Mouse (Mus musculus) intestine, embryonic 14.5 days (tissue): ENCODE measurements around the gene Rpl41. TPM values are rescaled to one million over a fixed set of nuclear protein-coding genes. Genes with fewer than 3 reads are reported as not detected.
"Not testable (repeated sequence)": the region's sequence is repeated elsewhere in the genome, so short reads cannot be mapped to it uniquely, and the experiment has no call there.

Experiments
- ATAC-seq: fragments of 200-750 bp; cut with Nextera tagmentation; replicated peaks from 2 replicates; pipeline ENCODE4 v1.8.0; 2017; ENCODE audit warnings: low read depth, moderate number of reproducible peaks, moderate TSS enrichment, moderate library complexity; ENCODE audit not compliant: low FRiP score, low TSS enrichment
- DNase-seq: peaks from one replicate; pipeline ENCODE4 v3.0.0-alpha.2; 2018; ENCODE audit warnings: low spot score
- H3K27ac ChIP-seq: fragments of 300-500 bp; sonication (generic); 2 replicates; pipeline ENCODE4 v1.5.1; 2014; ENCODE audit warnings: low read depth, mild to moderate bottlenecking, control low read depth
- H3K27me3 ChIP-seq: fragments of 300-500 bp; sonication (generic); replicated peaks from 2 replicates; pipeline ENCODE4 v1.6.1; 2014; ENCODE audit warnings: low read length, control low read depth; ENCODE audit not compliant: control insufficient read depth, insufficient read depth
- H3K36me3 ChIP-seq: fragments of 300-500 bp; sonication (generic); 2 replicates; pipeline ENCODE4 v1.6.1; 2014; ENCODE audit warnings: low read length, control low read depth; ENCODE audit not compliant: control insufficient read depth, insufficient read depth
- H3K4me1 ChIP-seq: fragments of 300-500 bp; sonication (generic); replicated peaks from 2 replicates; pipeline ENCODE4 v1.6.1; 2014; ENCODE audit warnings: low read length, control low read depth, mixed read lengths; ENCODE audit not compliant: control insufficient read depth, insufficient read depth
- H3K4me2 ChIP-seq: fragments of 300-500 bp; sonication (generic); 2 replicates; pipeline ENCODE4 v1.6.1; 2014; ENCODE audit warnings: low read length
- H3K4me3 ChIP-seq: fragments of 300-500 bp; sonication (generic); 2 replicates; pipeline ENCODE4 v1.5.1; 2014; ENCODE audit warnings: low read depth, low read length, control low read depth, mixed read lengths
- H3K9ac ChIP-seq: fragments of 300-500 bp; sonication (generic); 2 replicates; pipeline ENCODE4 v1.6.1; 2014; ENCODE audit warnings: mild to moderate bottlenecking, low read length
- H3K9me3 ChIP-seq: fragments of 300-500 bp; sonication (generic); 2 replicates; pipeline ENCODE4 v1.6.1; 2016; ENCODE audit warnings: low read length, control low read depth; ENCODE audit not compliant: control insufficient read depth
- WGBS: fragments of 180-500 bp; shearing (Covaris S2); extraction: QIAGEN DNeasy Blood & Tissue Kit; methylation state at CpG from one replicate; pipeline ENCODE4 v1.1.7; 2014; 5-methylcytosine and 5-hydroxymethylcytosine counted together
- polyA plus RNA-seq: library from polyadenylated mRNA; unstranded; fragments of >200 nt; fragmentation: Nextera tagmentation; extraction: Ambion mirVana; gene quantifications from 2 replicates; pipeline ENCODE4 v1.2.1, GENCODE M21; 2014

The Rpl41 gene
- polyA plus RNA-seq, 1 experiment from 2014 or later = 5,210 TPM

DNA sequence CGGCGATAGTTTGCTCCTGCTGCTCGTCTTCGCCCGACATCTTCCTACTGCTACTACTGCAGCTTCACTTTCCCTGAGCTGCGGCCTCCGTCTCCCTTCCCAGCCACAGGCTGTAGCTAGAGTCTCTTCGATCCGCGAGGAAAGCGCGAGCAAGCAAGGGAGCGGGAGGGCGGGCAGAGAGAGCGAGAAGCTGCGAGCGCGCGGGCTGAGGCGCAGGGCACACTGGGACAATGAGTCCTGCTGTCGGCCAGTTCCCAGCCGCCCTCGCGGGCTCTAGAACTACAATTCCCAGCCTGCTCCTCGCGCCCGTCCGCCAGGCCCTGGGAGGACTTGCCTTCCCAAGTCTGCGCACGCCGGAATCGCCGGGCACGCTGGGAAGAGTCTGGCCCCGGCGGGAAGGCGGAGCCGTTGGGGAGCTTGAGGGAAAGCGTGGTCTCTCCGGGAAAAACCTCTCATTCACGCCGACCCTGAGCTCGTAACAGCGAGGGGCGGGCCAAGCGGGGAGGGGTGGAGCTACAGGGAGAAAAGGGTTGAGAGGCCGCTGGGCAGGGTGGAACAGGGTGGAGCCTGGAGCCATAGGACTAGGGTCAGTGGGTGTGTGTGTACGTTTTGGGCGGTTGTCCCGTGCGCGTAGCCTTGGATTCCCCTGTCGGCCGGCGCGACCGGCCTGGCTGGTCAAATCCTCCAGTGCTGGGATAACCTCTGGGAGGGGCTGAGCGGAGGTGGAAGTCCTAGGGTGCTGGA, 16.9 kb upstream of the Rpl41 start, which contains the start of gene Pa2g4:
TSS of gene Pa2g4 (minus strand) at position 200 of the 744 bp plus-strand sequence.
- H3K36me3 ChIP-seq = peaks cover 25% of the 10 kb centered on the region
- H3K4me2 ChIP-seq = peak within 1 kb of the TSS; percentile 88
- peak within 1 kb of the TSS; percentile 92 for H3K27ac ChIP-seq
- H3K9ac ChIP-seq = peak within 1 kb of the TSS; percentile 91
- peak within 1 kb of the TSS; percentile 97 for H3K4me3 ChIP-seq
- ATAC-seq (peak; percentile 97), DNase-seq (peak; percentile 97)
- under 1% methylated on average over 58 of the region's 58 CpGs for WGBS
- peaks cover 12% of the 10 kb centered on the region for H3K4me1 ChIP-seq
- no peaks in the 10 kb centered on the region for H3K9me3 ChIP-seq
- H3K27me3 ChIP-seq = no peaks in the 10 kb centered on the region

DNA sequence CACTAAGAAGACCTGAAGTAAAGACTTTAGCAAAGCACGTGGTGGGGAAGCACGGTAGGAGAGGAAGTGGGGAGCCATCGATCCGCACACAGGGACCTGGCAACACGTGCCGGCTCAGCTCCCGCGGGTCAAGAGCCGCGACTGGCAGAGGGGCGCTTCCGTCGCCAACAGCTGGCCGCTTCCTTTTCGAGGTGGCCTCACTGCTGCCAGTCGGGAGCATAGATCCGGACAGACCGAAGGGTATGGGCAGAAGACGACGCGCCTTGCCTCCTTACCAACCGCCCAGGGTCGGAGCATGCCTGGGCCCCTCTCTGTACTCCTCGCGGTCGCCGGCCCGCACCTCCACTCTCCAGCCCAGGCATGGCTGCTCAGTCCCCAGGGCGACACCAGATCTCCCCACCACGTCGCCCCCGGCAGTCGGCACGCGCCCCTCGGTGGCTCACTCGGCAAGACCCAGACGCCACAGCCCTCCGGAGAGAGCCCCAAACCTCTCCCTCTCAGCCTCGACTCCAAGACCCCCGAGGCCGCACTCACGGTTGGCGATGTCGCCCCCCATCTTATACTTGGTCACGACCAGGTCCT, 16.2 kb upstream of the Rpl41 start:
- Histone ChIP-seq H3K27ac (peak overlapping the region; percentile 86), H3K4me3 (peak overlapping the region; percentile 97), H3K9me3 (no peaks in the 10 kb centered on the region), H3K9ac (peak overlapping the region; percentile 91), H3K27me3 (no peaks in the 10 kb centered on the region), H3K4me2 (peak overlapping the region; percentile 88), H3K36me3 (peaks cover 31% of the 10 kb centered on the region), H3K4me1 (peaks cover 12% of the 10 kb centered on the region)
- DNase-seq (no peak), ATAC-seq (peak; percentile 25)
- under 1% methylated on average over 41 of the region's 46 CpGs for whole genome bisulfite sequencing

DNA sequence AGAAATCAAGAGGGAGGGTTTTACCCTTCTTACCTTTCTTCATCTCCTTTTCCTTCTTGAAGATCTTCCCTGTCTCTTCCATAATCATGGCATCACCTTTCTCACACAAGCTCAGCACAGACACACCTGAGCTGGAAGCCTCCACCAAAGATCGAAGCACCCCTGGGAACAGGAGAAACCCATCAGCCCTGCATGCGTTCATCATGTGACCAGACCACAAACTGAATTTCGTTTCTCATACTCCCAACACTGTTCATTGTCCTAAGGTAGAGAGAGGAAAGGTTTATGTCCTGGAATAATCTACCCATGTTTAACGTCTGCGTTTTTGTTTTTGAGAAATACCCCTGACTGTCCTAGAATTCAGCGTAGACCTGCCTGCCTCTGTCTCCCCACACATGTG, 14.4 kb upstream of the Rpl41 start:
- ATAC-seq = no peak
- Histone ChIP-seq H3K27ac (no peak overlapping the region), H3K4me3 (no peak overlapping the region), H3K27me3 (no peaks in the 10 kb centered on the region), H3K9ac (no peak overlapping the region), H3K36me3 (peaks cover 49% of the 10 kb centered on the region), H3K9me3 (no peaks in the 10 kb centered on the region), H3K4me2 (0 out of 2 replicates have a peak overlapping the region, but pooled peaks have one; percentile 88), H3K4me1 (peaks cover 12% of the 10 kb centered on the region)
- no peak for DNase-seq
- 92% methylated on average over 6 of the region's 6 CpGs for WGBS

DNA sequence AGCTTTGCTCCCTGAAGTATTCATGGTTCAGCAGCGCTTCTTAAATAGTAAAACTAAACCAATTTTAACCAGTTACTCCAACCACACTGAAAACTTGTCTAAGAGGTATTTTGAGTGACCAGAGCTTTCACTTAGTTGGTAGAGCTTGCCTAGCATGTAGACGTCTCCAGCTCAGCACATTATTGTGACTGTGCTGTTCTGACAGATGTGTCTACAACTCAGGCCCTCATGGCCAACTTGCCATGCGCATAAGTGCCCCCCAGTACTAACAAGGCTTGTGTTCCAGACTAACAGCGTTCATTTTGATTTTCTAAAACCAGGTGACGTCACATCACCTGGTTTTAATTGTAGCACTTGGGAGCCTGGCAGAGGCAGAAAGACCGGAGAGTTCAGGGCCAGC, 7.9 kb upstream of the Rpl41 start:
- H3K36me3 ChIP-seq = peaks cover 50% of the 10 kb centered on the region
- H3K9ac ChIP-seq = no peak overlapping the region
- ATAC-seq (no peak), DNase-seq (no peak)
- H3K9me3 ChIP-seq = no peaks in the 10 kb centered on the region
- H3K27me3 ChIP-seq = no peaks in the 10 kb centered on the region
- no peak overlapping the region for H3K4me2 ChIP-seq
- WGBS = 79% methylated on average over 6 of the region's 6 CpGs
- no peaks in the 10 kb centered on the region for H3K4me1 ChIP-seq
- no peak overlapping the region for H3K4me3 ChIP-seq
- no peak overlapping the region for H3K27ac ChIP-seq

DNA sequence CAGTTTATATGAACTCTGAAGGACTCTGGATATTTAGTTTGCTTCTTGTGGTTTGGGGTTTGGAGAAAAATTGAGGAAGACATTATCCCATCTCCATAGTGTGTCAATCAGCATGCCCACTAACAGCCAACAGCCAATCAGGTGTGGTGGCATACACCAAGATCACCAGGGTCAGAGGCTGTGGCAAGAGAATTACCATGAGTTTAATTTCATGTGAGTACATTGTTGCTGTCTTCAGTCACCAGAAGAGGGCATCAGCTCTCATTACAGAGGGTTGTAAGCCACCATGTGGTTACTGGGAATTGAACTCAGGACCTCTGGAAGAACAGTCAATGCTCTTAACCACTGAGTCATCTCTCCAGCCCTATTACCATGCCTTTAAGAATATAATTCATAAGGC, 7.2 kb upstream of the Rpl41 start:
- ATAC-seq = no peak
- no peaks in the 10 kb centered on the region for H3K4me1 ChIP-seq

DNA sequence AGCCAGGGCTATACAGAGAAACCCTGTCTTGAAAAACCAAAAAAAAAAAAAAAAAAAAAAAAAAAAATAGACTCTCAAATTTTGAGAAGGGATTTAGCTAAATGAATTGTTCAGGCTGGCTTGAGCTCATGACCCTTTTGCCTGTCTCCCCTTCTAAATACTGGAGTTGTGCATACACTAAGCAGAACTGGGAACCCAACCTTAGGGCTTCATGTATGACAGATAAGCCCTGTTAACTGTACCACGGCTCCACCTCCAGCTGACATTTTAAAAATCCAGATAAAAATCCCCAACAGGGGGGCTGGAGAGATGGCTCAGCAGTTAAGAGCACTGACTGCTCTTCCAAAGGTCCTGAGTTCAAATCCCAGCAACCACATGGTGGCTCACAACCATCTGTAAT, 6.5 kb upstream of the Rpl41 start:
- not testable (repeated sequence) for H3K4me1 ChIP-seq, H3K27ac ChIP-seq, H3K27me3 ChIP-seq, H3K4me2 ChIP-seq, H3K4me3 ChIP-seq, H3K9ac ChIP-seq, H3K9me3 ChIP-seq, DNase-seq, ATAC-seq
- peaks cover 36% of the 10 kb centered on the region for H3K36me3 ChIP-seq
- WGBS = 91% methylated on average over 1 of the region's 1 CpGs

More for the DNA sequence above, 7.2 kb upstream of the Rpl41 start:
- Histone ChIP-seq H3K9me3 (no peaks in the 10 kb centered on the region), H3K27me3 (no peaks in the 10 kb centered on the region), H3K27ac (no peak overlapping the region), H3K36me3 (peaks cover 43% of the 10 kb centered on the region), H3K4me3 (no peak overlapping the region), H3K9ac (no peak overlapping the region), H3K4me2 (no peak overlapping the region)
- DNase-seq = no peak

DNA sequence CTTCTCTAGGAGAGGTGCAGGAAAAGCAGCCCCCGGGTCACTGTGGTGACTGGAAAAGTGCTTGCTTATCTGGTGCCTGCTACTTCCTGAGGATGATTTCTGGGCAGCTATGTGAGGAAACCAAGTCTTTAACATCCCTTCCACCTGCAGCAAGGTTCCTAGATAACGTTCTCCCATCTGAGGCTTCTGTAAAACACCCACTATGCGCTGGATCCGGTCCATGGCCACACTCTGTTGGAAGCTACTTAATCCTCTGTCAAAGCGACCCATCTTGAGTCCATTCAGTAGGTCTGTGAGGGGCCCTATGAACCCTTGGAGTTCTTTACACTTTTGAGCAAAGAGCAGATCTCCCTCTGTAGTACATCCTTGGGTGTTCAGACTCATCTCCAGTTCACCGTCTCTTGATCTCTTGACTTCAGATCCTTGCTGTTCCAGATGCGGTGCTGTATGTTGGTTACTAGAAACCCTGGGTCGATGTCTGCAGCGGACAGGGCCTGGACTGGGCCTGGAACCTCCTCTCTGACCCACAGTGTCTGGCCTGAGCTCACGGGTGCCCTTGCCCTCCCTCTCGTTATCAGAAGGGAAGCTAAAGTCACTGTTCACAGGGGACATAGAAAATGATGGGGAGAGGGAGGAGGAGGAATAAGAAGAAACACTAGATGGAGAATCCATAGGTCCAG, 1.2 kb upstream of the Rpl41 start:
- DNase-seq, H3K4me2 ChIP-seq, H3K9me3 ChIP-seq, H3K27ac ChIP-seq, H3K4me3 ChIP-seq, ATAC-seq, H3K4me1 ChIP-seq, H3K9ac ChIP-seq, H3K27me3 ChIP-seq, H3K36me3 ChIP-seq: not testable (repeated sequence)
- 90% methylated on average over 11 of the region's 11 CpGs for WGBS

DNA sequence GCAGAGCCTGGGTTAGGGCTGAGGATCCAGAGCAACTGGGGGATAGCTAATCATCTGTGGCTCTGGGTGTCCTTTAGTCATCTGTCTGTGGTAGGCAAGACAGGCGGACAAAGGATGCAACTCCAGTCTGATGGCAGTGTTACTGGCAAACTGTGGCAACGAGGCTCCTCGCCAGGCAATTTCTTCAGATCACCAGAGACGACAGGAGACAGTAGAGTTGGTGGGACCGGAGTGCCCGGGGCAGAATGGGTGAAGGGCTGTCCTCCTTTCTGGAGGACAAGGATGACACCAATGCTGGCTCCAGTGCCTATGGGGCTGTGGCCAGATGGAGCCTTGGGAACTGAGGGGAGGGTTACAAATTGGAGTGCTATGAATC, 565 bp upstream of the Rpl41 start:
- H3K9me3 ChIP-seq, H3K4me1 ChIP-seq, H3K27me3 ChIP-seq, ATAC-seq, DNase-seq, H3K9ac ChIP-seq, H3K4me3 ChIP-seq: not testable (repeated sequence)
- Histone ChIP-seq H3K36me3 (peaks cover 11% of the 10 kb centered on the region), H3K4me2 (peak overlapping the region; percentile 81), H3K27ac (peak overlapping the region; percentile 29; the same call in 1 of the 2 replicates)
- WGBS = 64% methylated on average over 6 of the region's 6 CpGs
